Mouse (Mus musculus) hindbrain, embryonic 12.5 days (tissue): ENCODE measurements around the gene Olfr553. TPM values are rescaled to one million over a fixed set of nuclear protein-coding genes. Genes with fewer than 3 reads are reported as not detected.

ENCODE experiments used
- ATAC-seq: fragments of 200-750 bp; cut with Nextera tagmentation; 2 replicates; pipeline ENCODE4 v1.8.0; 2017; ENCODE audit warnings: moderate TSS enrichment; ENCODE audit not compliant: low FRiP score
- H3K27ac ChIP-seq: fragments of 300-500 bp; sonication (generic); 2 replicates; pipeline ENCODE4 v1.5.1; 2016; ENCODE audit warnings: mild to moderate bottlenecking
- H3K27me3 ChIP-seq: fragments of 300-500 bp; sonication (generic); 2 replicates; pipeline ENCODE4 v1.6.1; 2016; ENCODE audit warnings: mild to moderate bottlenecking
- H3K36me3 ChIP-seq: fragments of 300-500 bp; sonication (generic); 2 replicates; pipeline ENCODE4 v1.6.1; 2016; ENCODE audit warnings: mild to moderate bottlenecking
- H3K4me1 ChIP-seq: fragments of 300-500 bp; sonication (generic); 2 replicates; pipeline ENCODE4 v1.6.1; 2016
- H3K4me2 ChIP-seq: fragments of 300-500 bp; sonication (generic); replicated peaks from 2 replicates; pipeline ENCODE4 v1.6.1; 2016; ENCODE audit warnings: mild to moderate bottlenecking
- H3K4me3 ChIP-seq: fragments of 300-500 bp; sonication (generic); 2 replicates; pipeline ENCODE4 v1.5.1; 2016; ENCODE audit warnings: mild to moderate bottlenecking
- H3K9ac ChIP-seq: fragments of 300-500 bp; sonication (generic); 2 replicates; pipeline ENCODE4 v1.6.1; 2016; ENCODE audit warnings: mild to moderate bottlenecking, moderate library complexity
- H3K9me3 ChIP-seq: fragments of 300-500 bp; sonication (generic); replicated peaks from 2 replicates; pipeline ENCODE4 v1.6.1; 2016; ENCODE audit warnings: mild to moderate bottlenecking
- WGBS: fragments of 180-500 bp; shearing (Covaris S2); methylation state at CpG from one replicate; pipeline ENCODE4 v1.1.7; 2016; 5-methylcytosine and 5-hydroxymethylcytosine counted together
- polyA plus RNA-seq: library from polyadenylated mRNA; unstranded; fragments of >200 nt; fragmentation: Nextera tagmentation; extraction: Ambion mirVana; gene quantifications from 2 replicates; pipeline ENCODE4 v1.2.1, GENCODE M21; 2016

Gene Olfr553
- polyA plus RNA-seq, 1 experiment from 2014 or later = not detected

DNA sequence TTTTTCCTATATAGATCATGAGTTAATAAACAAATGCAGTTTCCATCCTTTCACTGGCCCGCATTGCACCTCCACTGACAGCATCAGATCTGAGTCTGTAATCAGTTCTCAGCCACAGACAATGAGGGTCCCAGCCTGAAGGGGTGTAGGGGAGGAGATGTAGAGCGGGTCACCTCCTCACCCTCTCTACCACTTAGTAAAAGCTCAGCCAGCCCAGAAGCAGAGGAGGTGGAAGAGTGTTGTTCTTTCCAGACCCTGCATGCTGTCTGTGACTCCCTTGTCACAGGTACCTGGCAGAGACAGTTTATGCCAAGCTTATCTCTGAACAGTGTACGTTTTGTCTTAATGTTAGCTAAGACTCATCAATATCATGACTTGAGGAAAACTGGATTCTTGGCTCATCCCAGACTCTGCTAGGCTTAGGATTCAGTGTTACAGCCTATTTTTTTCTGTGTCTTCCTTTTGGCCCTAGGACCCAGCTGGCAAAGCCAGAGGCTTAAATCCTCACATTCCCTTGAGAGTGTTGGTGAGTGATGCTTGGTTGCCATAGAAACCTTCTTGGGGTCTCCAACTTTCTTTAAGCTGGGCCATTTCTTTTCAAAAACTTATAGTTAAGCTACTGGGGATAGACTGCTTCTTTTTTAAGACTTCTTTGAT lies 44.7 kb downstream of the Olfr553 start:
- Histone ChIP-seq H3K4me2 (no peak overlapping the region), H3K27me3 (no peaks in the 10 kb centered on the region), H3K4me3 (no peak overlapping the region), H3K36me3 (no peaks in the 10 kb centered on the region), H3K9me3 (no peaks in the 10 kb centered on the region), H3K9ac (no peak overlapping the region), H3K4me1 (0 out of 2 replicates have a peak, but pooled peaks cover 3% of the 10 kb centered on the region), H3K27ac (no peak overlapping the region)
- ATAC-seq = peak; percentile 40; the same call in 1 of the 2 replicates
- 80% methylated on average over 3 of the region's 3 CpGs for WGBS

DNA sequence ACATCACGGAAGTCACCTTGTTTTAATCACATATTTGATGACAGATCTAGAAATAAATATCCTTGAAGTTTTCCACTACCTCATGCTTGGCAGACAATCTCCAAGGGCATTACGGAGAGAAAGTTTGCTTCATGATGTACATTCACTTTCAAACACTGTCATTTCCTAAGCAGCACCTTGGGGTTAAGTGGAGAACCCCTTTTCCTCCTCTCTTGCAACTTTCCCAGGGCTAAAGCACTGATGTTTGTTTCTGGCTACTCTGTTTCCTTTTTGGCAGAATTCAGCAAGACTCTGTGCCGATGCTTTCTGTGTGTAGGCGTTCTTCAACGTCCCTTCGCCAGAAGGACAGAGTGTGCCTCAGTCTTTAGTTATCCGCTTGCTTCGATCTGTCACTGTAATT lies 46.9 kb downstream of the Olfr553 start, which contains the start of gene Olfr550:
TSS of gene Olfr550 (plus strand) at position 301 of the 400 bp plus-strand sequence.
- no peaks in the 10 kb centered on the region for H3K36me3 ChIP-seq
- H3K4me1 ChIP-seq = 0 out of 2 replicates have a peak, but pooled peaks cover 3% of the 10 kb centered on the region
- no peaks in the 10 kb centered on the region for H3K27me3 ChIP-seq
- ATAC-seq = no peak
- H3K9me3 ChIP-seq = no peaks in the 10 kb centered on the region
- H3K27ac ChIP-seq = no peak within 1 kb of the TSS
- H3K9ac ChIP-seq = no peak within 1 kb of the TSS
- no peak within 1 kb of the TSS for H3K4me2 ChIP-seq
- 95% methylated on average over 8 of the region's 8 CpGs for WGBS
- H3K4me3 ChIP-seq = no peak within 1 kb of the TSS

DNA sequence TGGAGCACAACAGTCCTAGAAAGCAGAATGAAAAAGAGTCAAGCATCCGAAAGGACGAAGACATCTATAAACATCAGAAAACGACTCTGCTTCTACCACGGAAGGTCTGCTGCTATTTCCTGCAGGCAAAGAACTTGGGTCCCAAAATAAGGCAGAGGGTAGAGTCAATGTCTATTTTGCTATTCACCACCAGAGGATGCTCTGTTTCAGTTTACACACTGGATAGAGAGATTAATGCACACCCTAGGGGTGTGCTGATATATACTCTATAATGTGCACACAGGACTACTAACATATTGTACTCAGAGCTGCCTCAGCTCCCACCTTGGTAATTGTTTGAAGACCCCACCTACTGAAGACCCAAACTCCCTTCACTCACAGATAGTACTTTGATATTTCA lies 51.8 kb downstream of the Olfr553 start:
- WGBS = 92% methylated on average over 4 of the region's 4 CpGs
- Histone ChIP-seq H3K9ac (no peak overlapping the region), H3K4me3 (no peak overlapping the region), H3K4me1 (no peaks in the 10 kb centered on the region), H3K4me2 (no peak overlapping the region), H3K36me3 (no peaks in the 10 kb centered on the region), H3K9me3 (no peaks in the 10 kb centered on the region), H3K27ac (no peak overlapping the region), H3K27me3 (no peaks in the 10 kb centered on the region)
- ATAC-seq = no peak

DNA sequence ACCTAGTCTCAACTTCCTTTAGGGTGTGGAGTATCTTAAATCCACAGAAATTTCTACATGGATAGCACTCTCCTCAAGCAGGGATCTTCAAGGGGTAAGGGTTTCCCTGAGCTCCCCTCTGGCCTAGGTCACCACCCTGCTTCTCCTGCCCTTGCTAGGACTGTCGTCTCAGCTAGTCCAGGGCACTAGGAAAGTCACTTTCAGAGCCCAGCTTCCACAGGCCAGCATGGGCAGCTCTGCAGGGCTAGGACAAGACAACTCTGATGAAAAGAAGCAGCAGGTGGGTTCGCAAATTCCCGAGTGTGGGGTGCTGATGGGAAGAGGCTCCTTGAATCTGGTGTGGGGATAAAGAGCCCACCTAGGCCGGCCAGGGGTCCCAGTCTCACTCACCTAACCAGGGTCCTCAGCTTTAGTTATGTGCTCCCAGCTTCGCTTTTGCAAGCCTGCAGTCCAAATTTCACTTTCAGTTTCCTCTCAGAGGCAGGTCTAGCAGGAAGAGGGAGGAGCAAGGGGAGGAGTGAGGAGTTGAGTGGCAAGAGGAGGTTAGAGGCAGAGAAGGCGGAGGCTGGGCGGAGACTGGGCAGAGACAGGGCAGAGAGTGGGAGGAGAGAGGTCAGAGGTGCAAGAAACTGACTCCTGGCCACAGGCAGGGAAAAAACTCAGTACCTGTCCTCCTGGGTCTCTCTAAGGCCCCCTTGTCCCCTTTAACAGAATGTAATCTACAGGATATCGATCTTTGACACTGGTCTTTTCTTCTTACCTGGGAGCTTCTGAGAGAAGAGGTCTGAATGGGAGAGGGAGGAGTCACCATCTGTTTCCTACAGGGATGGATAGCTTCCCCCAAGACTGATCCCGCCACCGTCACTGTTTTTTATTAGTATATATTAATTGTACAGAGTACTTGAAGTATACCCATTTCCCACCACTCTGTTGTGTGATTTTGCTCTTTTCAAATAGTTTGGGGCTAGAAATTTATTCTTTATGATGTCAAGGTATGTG lies 52.7 kb downstream of the Olfr553 start, which contains the start of gene Trim21:
TSS of gene Trim21 (minus strand) at position 488 of the 999 bp plus-strand sequence.
- H3K9ac ChIP-seq = 0 out of 2 replicates have a peak within 1 kb of the TSS, but pooled peaks have one; percentile 28
- ATAC-seq = no peak

More for the DNA sequence above, 52.7 kb downstream of the Olfr553 start, which contains the start of gene Trim21:
- Histone ChIP-seq H3K4me3 (peak within 1 kb of the TSS; percentile 25), H3K4me1 (no peaks in the 10 kb centered on the region), H3K27ac (no peak within 1 kb of the TSS), H3K36me3 (no peaks in the 10 kb centered on the region), H3K27me3 (no peaks in the 10 kb centered on the region), H3K9me3 (no peaks in the 10 kb centered on the region), H3K4me2 (peak within 1 kb of the TSS; percentile 42)
- 23% methylated on average over 10 of the region's 10 CpGs for WGBS

Other genes with a start within 250 kb of the Olfr553 start
- 114 and 116 TPM in 2 replicates for gene Rrm1, start 176.5 kb downstream of the Olfr553 start, polyA plus RNA-seq
- 0.31 and 0.55 TPM in 2 replicates for gene Olfr543, start 136.5 kb downstream of the Olfr553 start, polyA plus RNA-seq
- gene Olfr544, start 129.9 kb downstream of the Olfr553 start, polyA plus RNA-seq = 0.15 and 0.20 TPM in 2 replicates
- gene Olfr545, start 118.6 kb downstream of the Olfr553 start, polyA plus RNA-seq = 0.17 and 0.22 TPM in 2 replicates
- not detected in 2 replicates for gene Olfr547, start 83.5 kb downstream of the Olfr553 start, polyA plus RNA-seq
- gene Olfr548-ps1, start 77.3 kb downstream of the Olfr553 start, polyA plus RNA-seq = not detected in 2 replicates
- gene Olfr549, start 68.3 kb downstream of the Olfr553 start, polyA plus RNA-seq = not detected in 2 replicates
- gene Trim21, start 52.7 kb downstream of the Olfr553 start, polyA plus RNA-seq = 0.26 and 0.41 TPM in 2 replicates
- gene Olfr550, start 46.8 kb downstream of the Olfr553 start, polyA plus RNA-seq = not detected in 2 replicates
- gene Olfr551, start 26.3 kb downstream of the Olfr553 start, polyA plus RNA-seq = not detected in 2 replicates
- not detected in 2 replicates for gene Olfr552, start 20.4 kb downstream of the Olfr553 start, polyA plus RNA-seq
- not detected in 2 replicates for gene Olfr554, start 20.2 kb upstream of the Olfr553 start, polyA plus RNA-seq
- gene Olfr555, start 40.6 kb upstream of the Olfr553 start, polyA plus RNA-seq = not detected in 2 replicates
- not detected in 2 replicates for gene Olfr556, start 46.7 kb upstream of the Olfr553 start, polyA plus RNA-seq
- gene Trim68, start 69.1 kb upstream of the Olfr553 start, polyA plus RNA-seq = 9.6 and 12.5 TPM in 2 replicates
- not detected in 2 replicates for gene Olfr557, start 77.7 kb upstream of the Olfr553 start, polyA plus RNA-seq
- 0.18 and 0.48 TPM in 2 replicates for gene Olfr558, start 84.0 kb upstream of the Olfr553 start, polyA plus RNA-seq
- gene Olfr33, start 100.9 kb upstream of the Olfr553 start, polyA plus RNA-seq = not detected in 2 replicates
- not detected in 2 replicates for gene Olfr559, start 109.3 kb upstream of the Olfr553 start, polyA plus RNA-seq
- gene Olfr560, start 141.1 kb upstream of the Olfr553 start, polyA plus RNA-seq = not detected in 2 replicates
- gene Olfr78, start 141.3 kb upstream of the Olfr553 start, polyA plus RNA-seq = 0.10 and 0.13 TPM in 2 replicates
- gene Olfr561, start 153.0 kb upstream of the Olfr553 start, polyA plus RNA-seq = not detected in 2 replicates
- not detected in 2 replicates for gene Olfr564, start 185.3 kb upstream of the Olfr553 start, polyA plus RNA-seq
- not detected in 2 replicates for gene Olfr566, start 240.5 kb upstream of the Olfr553 start, polyA plus RNA-seq